Mouse (Mus musculus) kidney, postnatal 0 days (tissue): ENCODE measurements around the gene Sncg. TPM values are rescaled to one million over a fixed set of nuclear protein-coding genes. Genes with fewer than 3 reads are reported as not detected.

Source experiments
- ATAC-seq: fragments of 200-750 bp; cut with Nextera tagmentation; replicated peaks from 2 replicates; pipeline ENCODE4 v1.8.0; 2017; ENCODE audit warnings: low read depth, moderate number of reproducible peaks, moderate TSS enrichment, moderate library complexity; ENCODE audit not compliant: low FRiP score
- DNase-seq: peaks from one replicate; pipeline ENCODE4 v3.0.0-alpha.2; 2016; ENCODE audit warnings: low spot score
- H3K27ac ChIP-seq: fragments of 300-500 bp; sonication (generic); 2 replicates; pipeline ENCODE4 v1.5.1; 2014; ENCODE audit warnings: mild to moderate bottlenecking
- H3K27me3 ChIP-seq: fragments of 300-500 bp; sonication (generic); 2 replicates; pipeline ENCODE4 v1.6.1; 2014; ENCODE audit warnings: low read length, mixed read lengths; ENCODE audit not compliant: insufficient read depth
- H3K36me3 ChIP-seq: fragments of 300-500 bp; sonication (generic); 2 replicates; pipeline ENCODE4 v1.6.1; 2014; ENCODE audit warnings: low read length, mixed read lengths; ENCODE audit not compliant: insufficient read depth
- H3K4me1 ChIP-seq: fragments of 300-500 bp; sonication (generic); replicated peaks from 2 replicates; pipeline ENCODE4 v1.6.1; 2014; ENCODE audit warnings: antibody characterized with exemption, low read length, mixed read lengths; ENCODE audit not compliant: insufficient read depth
- H3K4me2 ChIP-seq: fragments of 300-500 bp; sonication (generic); 2 replicates; pipeline ENCODE4 v1.6.1; 2014; ENCODE audit warnings: mild to moderate bottlenecking, low read length, moderate library complexity, mixed read lengths
- H3K4me3 ChIP-seq: fragments of 300-500 bp; sonication (generic); replicated peaks from 2 replicates; pipeline ENCODE4 v1.5.1; 2014; ENCODE audit warnings: low read depth, low read length
- H3K9ac ChIP-seq: fragments of 300-500 bp; sonication (generic); 2 replicates; pipeline ENCODE4 v1.6.1; 2014; ENCODE audit warnings: low read depth, low read length
- H3K9me3 ChIP-seq: fragments of 300-500 bp; sonication (generic); replicated peaks from 2 replicates; pipeline ENCODE4 v1.6.1; 2016; ENCODE audit warnings: low read length, inconsistent platforms, mixed read lengths
- CTCF ChIP-seq: IDR thresholded peaks from 2 replicates; pipeline ENCODE4 v1.5.1; 2016; ENCODE audit warnings: antibody characterized with exemption, low read depth, mild to moderate bottlenecking, moderate library complexity
- WGBS: fragments of 180-500 bp; shearing (Covaris S2); extraction: QIAGEN DNeasy Blood & Tissue Kit; methylation state at CpG from one replicate; pipeline ENCODE4 v1.1.7; 2014; 5-methylcytosine and 5-hydroxymethylcytosine counted together
- polyA plus RNA-seq: library from polyadenylated mRNA; unstranded; fragments of >200 nt; fragmentation: Nextera tagmentation; extraction: Ambion mirVana; gene quantifications from 2 replicates; pipeline ENCODE4 v1.2.1, GENCODE M21; 2015

Gene Sncg
- polyA plus RNA-seq, 1 experiment from 2014 or later: 5.5 TPM

DNA sequence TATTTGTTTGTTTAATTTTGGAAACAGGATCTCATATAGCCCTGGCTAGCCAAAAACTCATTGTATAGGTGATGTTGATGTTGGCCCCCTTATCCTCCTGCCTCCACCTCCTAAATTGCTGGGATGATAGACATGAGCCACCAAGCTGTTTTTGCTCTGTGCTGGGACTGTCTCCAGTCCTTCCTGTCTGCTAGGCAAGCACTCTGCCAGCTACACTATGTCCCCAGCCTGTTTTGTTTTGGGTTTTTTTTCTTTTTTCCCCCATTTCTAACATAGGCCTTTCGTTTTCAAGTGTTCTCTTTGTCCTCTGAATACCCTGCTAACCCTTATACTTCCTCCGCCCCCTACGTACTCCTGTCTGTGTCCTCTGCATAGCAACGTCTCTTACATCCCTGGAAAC, 18.7 kb upstream of the Sncg start:
- DNase-seq: no peak
- H3K9ac ChIP-seq: no peak overlapping the region
- WGBS: 66% methylated on average over 4 of the region's 4 CpGs
- no peak for TF ChIP-seq CTCF
- H3K4me3 ChIP-seq: no peak overlapping the region
- no peak for ATAC-seq
- H3K36me3 ChIP-seq: 0 out of 2 replicates have a peak, but pooled peaks cover 4% of the 10 kb centered on the region
- no peak overlapping the region for H3K27ac ChIP-seq
- 0 out of 2 replicates have a peak, but pooled peaks cover 3% of the 10 kb centered on the region for H3K4me1 ChIP-seq
- H3K4me2 ChIP-seq: no peak overlapping the region
- no peaks in the 10 kb centered on the region for H3K27me3 ChIP-seq
- no peaks in the 10 kb centered on the region for H3K9me3 ChIP-seq

DNA sequence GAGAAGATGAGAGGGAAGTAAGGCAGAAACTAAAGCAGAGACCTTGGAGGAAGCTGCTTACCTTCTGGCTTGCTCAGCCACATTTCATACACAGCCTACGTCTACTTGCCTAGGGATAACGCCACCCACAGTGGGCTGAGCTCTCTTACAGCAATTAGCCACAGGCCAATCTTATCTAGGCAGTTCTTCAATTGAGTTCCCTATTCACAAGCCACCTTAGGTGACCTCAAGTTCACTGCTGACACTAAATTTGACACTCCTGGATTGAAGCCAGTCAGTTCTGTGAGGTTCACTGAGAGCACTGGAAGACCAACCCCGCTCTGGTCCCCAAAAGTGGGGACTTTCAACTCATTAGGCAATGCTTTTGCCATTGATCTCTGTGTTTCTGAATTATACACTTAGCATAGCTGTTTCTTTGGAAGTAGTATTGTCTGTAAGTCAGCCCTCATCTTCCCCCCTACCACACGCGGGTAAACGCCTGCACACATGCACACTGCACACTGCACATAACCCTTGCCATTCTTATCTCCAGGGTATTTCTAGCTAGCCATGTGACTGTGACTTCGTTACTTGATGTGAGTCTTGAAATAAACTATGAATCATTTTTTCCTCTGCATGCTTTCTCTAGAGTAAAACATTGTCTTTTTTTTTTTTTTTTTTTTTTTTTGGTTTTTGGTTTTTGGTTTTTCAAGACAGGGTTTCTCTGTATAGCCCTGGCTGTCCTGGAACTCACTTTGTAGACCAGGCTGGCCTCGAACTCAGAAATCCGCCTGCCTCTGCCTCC, 8.5 kb upstream of the Sncg start:
- ATAC-seq (no peak), DNase-seq (no peak)
- TF ChIP-seq CTCF: no peak
- Histone ChIP-seq H3K4me3 (no peak overlapping the region), H3K27ac (no peak overlapping the region), H3K9ac (no peak overlapping the region), H3K4me1 (peaks cover 3% of the 10 kb centered on the region; the same call in 1 of the 2 replicates), H3K36me3 (no peaks in the 10 kb centered on the region), H3K4me2 (no peak overlapping the region), H3K9me3 (no peaks in the 10 kb centered on the region), H3K27me3 (no peaks in the 10 kb centered on the region)
- 97% methylated on average over 9 of the region's 9 CpGs for WGBS

DNA sequence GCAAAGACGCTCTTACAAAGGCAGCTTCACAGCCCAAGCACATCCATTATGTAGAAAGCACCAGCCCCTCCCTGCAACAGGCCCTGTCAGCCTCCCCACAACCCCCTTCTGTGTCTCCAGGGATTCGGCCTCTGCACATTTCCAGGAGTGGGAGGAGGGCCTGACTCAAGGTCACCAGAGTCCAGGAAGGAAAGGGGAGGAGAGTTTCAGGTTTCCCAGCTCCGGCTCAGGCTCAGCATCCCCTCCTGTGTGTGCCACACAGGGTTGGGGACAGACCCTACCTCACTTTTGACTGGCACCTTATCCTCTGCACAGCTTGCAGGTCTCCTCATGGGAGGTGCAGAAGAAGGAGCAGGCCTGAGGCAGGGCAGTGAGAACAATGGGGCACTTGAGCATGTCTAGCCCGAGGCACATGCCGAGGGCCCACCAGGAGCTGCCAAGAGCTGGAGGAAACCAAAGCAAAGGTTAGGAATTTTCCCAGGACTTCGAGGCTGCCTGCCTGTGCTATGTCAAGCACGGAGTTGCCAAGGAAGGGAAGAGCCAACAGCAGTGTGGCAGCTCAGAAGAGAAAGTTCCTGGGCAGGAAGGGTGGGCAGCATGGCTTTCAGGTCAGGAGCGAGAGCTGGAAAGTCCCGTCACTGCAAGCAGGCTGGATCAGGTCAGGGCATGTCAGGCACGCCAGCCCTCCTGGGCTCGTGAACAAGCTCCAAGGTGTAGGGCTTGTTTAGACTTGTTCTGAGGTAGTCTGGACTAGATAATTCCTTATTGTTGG, 4.2 kb upstream of the Sncg start:
- Histone ChIP-seq H3K4me2 (peak overlapping the region; percentile 31), H3K4me1 (peaks cover 11% of the 10 kb centered on the region), H3K9ac (peak overlapping the region; percentile 31; the same call in 1 of the 2 replicates), H3K9me3 (no peaks in the 10 kb centered on the region), H3K4me3 (no peak overlapping the region), H3K36me3 (no peaks in the 10 kb centered on the region), H3K27ac (peak overlapping the region; percentile 81), H3K27me3 (no peaks in the 10 kb centered on the region)
- 0 out of 2 replicates have a peak, but pooled peaks have one; percentile 8 for TF ChIP-seq CTCF
- DNase-seq (peak; percentile 92), ATAC-seq (peak; percentile 80)
- 5% methylated on average over 11 of the region's 11 CpGs for WGBS

DNA sequence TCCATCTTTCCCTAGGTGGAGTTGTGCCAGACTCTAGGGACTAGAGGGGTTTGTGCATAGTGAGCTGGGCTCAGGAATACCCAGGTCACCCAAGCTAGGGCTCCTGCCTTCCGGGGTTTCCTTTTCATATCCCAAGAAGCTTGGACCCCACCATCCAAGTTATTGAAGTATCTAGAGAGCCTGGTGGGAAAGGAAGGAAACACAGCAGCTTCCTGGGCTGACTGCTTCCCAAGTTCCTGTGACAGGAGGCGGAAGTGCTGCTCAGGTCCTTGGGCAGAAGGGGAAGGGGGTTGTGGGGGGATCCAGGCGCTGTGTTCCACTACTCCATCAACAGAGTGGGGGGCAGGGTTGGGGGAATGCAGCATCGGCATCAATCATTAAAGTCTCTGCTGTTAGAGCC, 2.5 kb upstream of the Sncg start:
- Histone ChIP-seq H3K27ac (peak overlapping the region; percentile 57), H3K4me2 (peak overlapping the region; percentile 49), H3K4me1 (peaks cover 11% of the 10 kb centered on the region), H3K4me3 (no peak overlapping the region), H3K27me3 (no peaks in the 10 kb centered on the region), H3K9me3 (no peaks in the 10 kb centered on the region), H3K36me3 (no peaks in the 10 kb centered on the region), H3K9ac (0 out of 2 replicates have a peak overlapping the region, but pooled peaks have one; percentile 4)
- WGBS: 57% methylated on average over 4 of the region's 4 CpGs
- no peak for DNase-seq
- TF ChIP-seq CTCF: no peak
- no peak for ATAC-seq

DNA sequence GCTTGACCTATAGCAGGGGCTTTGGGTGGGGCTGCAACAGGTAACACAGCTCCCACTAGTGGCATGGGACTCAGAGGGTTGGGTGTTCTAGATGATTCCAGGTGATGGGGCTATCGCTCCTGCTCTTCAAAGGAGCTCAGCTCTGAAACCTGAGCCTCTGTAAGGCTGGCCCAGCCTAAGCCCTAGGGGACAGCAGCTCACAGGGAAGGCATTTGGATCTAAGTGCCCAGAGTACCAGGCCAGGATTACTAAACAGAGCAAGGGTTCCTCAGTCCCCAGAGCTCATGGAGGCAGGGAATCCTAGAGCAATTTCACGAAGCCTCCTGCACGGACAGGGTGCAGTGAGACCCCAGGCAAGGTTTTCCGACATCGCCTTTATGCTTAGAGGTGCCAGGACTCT, 1.4 kb upstream of the Sncg start:
- Histone ChIP-seq H3K9me3 (no peaks in the 10 kb centered on the region), H3K4me3 (peak overlapping the region; percentile 21), H3K4me2 (peak overlapping the region; percentile 49), H3K36me3 (no peaks in the 10 kb centered on the region), H3K27me3 (no peaks in the 10 kb centered on the region), H3K4me1 (peaks cover 11% of the 10 kb centered on the region), H3K9ac (peak overlapping the region; percentile 27; the same call in 1 of the 2 replicates), H3K27ac (peak overlapping the region; percentile 25; the same call in 1 of the 2 replicates)
- DNase-seq (no peak), ATAC-seq (no peak)
- 83% methylated on average over 5 of the region's 5 CpGs for WGBS
- peak; percentile 28; the same call in 1 of the 2 replicates for TF ChIP-seq CTCF

DNA sequence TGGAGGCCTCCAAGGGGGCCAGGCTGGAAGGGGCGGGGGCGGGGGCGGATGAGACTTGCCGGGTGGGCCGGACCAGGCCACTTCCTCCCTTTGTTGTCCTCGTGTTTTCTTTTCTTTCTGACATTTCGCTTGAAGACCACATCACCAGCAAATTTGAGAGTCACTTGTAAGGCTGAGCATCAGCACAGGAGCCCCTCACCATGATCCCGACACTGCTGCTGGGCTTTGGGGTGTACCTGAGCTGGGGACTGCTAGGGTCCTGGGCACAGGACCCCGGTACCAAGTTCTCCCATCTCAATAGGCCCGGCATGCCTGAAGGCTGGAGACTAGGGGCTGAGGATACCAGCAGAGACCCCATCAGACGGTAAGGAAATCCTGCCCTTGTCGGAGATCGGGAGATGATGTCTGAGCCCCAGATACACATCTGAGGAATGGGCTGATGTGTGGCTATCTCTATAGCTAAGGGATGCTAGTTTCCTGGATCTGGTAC, 871 bp upstream of the Sncg start, which contains the start of gene Mmrn2:
Gene Mmrn2 (plus strand): TSS at position 51 of the 490 bp plus-strand sequence.
- H3K4me3 ChIP-seq: peak within 1 kb of the TSS; percentile 21
- no peaks in the 10 kb centered on the region for H3K36me3 ChIP-seq
- peaks cover 11% of the 10 kb centered on the region for H3K4me1 ChIP-seq
- DNase-seq (no peak), ATAC-seq (no peak)
- no peaks in the 10 kb centered on the region for H3K27me3 ChIP-seq
- 60% methylated on average over 13 of the region's 13 CpGs for WGBS
- peak within 1 kb of the TSS; percentile 57; the same call in 1 of the 2 replicates for H3K27ac ChIP-seq
- TF ChIP-seq CTCF: no peak
- no peaks in the 10 kb centered on the region for H3K9me3 ChIP-seq
- H3K9ac ChIP-seq: peak within 1 kb of the TSS; percentile 35; the same call in 1 of the 2 replicates
- peak within 1 kb of the TSS; percentile 49 for H3K4me2 ChIP-seq
